Mouse (Mus musculus) frontal cortex, adult 2 months (tissue): Measurements from ENCODE around the gene Slitrk1. TPM values are rescaled to one million over a fixed set of nuclear protein-coding genes. Genes with fewer than 3 reads are reported as not detected.
A peak's percentile ranks its signal among the peaks of the same experiment; 100 is the strongest.

Experiments
- DNase-seq, 2 experiments: peaks; one replicate each; pipeline ENCODE4 v3.0.0; 2022; ENCODE audit warnings: low spot score in 1 of 2; ENCODE audit errors: extremely low spot score in 1 of 2
- polyA plus RNA-seq: library from polyadenylated mRNA; depleted of rRNA; stranded (reverse); fragments of >200 nt; gene quantifications from 2 replicates; pipeline ENCODE4 v1.2.3, GENCODE M21; 2012; rRNA removed

Gene Slitrk1
- 32.2 and 36.3 TPM in 2 replicates for polyA plus RNA-seq

- DNase-seq, result peak; percentile 62 to 81
These were observed at the start of gene Slitrk1 for GRCm38 (mm10) chr14:108913714-108914263. Gene Slitrk1, minus strand, starts transcription at chr14:108914158.

- DNase-seq, result peak in 1 of 2 experiments; percentile 19
These were observed 21.8 kb upstream of the Slitrk1 start for GRCm38 (mm10) chr14:108935777-108936176.

GRCm38 (mm10) chr14:108914336-108914735 is 378 bp upstream of the Slitrk1 start:
- DNase-seq, result peak in 1 of 2 experiments; percentile 15

GRCm38 (mm10) chr14:108912876-108913490 is 975 bp downstream of the Slitrk1 start:
- DNase-seq, result peak in 1 of 2 experiments; percentile 42

GRCm38 (mm10) chr14:108912021-108912875 is 1.7 kb downstream of the Slitrk1 start:
- DNase-seq, result peak; percentile 20 to 58

- peak; percentile 72 to 86 for DNase-seq
These were observed 2.7 kb downstream of the Slitrk1 start for GRCm38 (mm10) chr14:108911138-108911841.

GRCm38 (mm10) chr14:108910449-108911137 is 3.4 kb downstream of the Slitrk1 start:
- DNase-seq, result peak in 1 of 2 experiments; percentile 11

GRCm38 (mm10) chr14:108909336-108909953 is 4.5 kb downstream of the Slitrk1 start:
- DNase-seq, result no peak

- peak in 1 of 2 experiments; percentile 15 for DNase-seq
These were observed 15.4 kb downstream of the Slitrk1 start for GRCm38 (mm10) chr14:108898601-108899000.

GRCm38 (mm10) chr14:108895456-108895855 is 18.5 kb downstream of the Slitrk1 start:
- no peak for DNase-seq

- DNase-seq, result no peak
These were observed 46.1 kb downstream of the Slitrk1 start for GRCm38 (mm10) chr14:108867816-108868215.

GRCm38 (mm10) chr14:108864631-108865030 is 49.3 kb downstream of the Slitrk1 start:
- DNase-seq, result no peak

GRCm38 (mm10) chr14:108859310-108859709 is 54.6 kb downstream of the Slitrk1 start:
- no peak for DNase-seq
